Mouse (Mus musculus): Measurements from ENCODE around the gene Slc22a4.
"Not testable (repeated sequence)": the region's sequence is repeated elsewhere in the genome, so short reads cannot be mapped to it uniquely, and the experiment has no call there.

The Slc22a4 gene

DNA sequence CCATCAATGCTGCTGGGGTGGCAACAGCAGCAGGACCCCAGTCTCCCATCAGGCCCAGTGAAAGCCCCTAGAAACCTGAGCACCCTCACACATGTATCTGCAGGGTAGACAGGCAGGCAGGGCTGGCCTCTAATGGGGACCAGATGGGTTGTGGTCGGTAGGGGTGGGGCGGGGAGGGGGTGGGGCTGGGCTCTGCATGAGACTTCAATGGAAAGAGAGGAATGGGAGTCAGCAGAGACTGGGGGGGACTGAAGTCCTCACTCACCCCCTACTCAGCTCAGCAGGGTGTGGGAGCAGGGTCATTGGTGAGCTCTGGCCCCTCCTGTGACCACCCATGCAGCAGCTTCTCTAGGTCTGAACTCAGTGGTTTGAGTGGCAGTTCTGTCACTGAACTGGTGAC lies 29.5 kb upstream of the Slc22a4 start:
- no peak for DNase-seq (ENCODE audit: low spot score in 2 of 2)

DNA sequence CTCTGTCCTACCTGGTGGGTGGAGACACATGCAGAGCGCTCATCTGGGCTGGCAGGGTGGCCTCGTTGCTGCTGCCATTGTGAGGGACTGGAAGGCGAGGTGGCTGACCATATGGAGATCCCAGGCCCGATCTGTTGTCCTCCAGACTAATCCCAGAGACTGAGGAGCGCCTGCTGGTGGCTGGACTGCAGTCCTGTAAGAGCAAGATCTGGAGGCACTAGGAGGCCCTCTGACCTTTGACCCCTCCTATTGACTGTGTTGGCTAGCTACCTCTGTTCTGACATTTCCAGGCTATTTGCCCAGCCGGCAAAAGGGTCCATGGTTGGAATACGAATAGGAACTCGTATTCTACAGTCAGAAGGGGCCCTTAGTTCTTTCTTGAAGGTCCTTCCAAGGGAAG lies 28.2 kb upstream of the Slc22a4 start:
- no peak for DNase-seq (ENCODE audit: low spot score in 2 of 2)

DNA sequence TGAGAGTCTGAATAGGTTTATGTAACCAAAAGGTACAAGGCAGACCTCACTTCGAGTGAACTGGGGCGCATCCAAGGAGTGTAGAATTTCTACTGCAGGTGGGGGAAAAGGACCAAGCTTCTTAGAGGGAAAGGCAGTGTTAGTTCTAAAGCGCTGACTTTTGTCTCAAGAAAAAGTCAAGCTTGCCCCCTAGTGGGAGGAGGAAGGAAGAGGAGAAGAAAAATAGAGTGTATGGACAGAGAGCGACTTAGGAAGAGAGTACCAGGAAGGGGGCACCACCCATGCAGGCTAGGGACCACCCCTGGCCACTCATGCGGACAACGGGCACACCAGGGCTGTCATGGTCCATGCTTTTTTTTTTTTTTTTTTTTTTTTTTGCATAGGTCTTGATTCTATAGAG lies 26.4 kb upstream of the Slc22a4 start:
- DNase-seq (ENCODE audit: low spot score in 2 of 2) = peak in 1 of 2 experiments; percentile 66

DNA sequence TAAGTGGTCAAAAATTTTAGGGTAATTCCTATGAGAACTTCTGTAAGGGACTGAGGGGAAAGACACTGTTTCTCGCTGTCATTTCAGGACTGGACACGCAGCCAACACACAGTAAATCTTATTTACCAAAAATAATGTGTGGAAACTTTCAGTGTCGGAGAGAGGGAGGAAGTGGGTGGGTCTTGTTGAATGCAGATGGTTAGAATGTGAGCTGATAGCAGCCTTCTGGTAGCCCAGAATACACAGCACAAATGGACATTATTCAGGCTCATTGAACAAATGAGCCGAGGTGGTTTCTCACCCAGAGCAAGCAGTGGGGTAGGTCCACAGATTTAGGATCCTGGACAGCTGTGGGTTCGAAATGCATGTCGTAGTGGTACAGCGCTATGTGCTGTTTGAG lies 25.2 kb upstream of the Slc22a4 start:
- no peak for DNase-seq (ENCODE audit: low spot score in 2 of 2)

DNA sequence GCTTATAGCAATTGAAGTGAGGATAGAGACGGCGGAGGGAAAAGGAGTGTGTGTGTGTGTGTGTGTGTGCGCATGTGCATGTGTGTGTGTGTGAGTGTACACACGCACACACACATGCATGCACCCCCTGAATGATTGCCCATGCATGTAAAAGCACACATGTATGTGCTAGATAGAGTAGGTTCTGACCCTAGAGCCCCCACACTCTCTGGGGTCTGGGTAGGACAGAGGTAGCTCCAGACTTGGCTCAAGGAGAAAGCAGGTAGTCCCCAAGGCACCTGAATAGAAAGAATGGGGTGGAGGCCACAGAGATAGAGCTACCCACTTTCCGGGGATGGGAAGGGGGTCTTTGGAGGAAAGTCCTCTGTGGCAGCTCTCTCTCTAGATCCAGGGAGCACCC lies 24.2 kb upstream of the Slc22a4 start:
- no peak for DNase-seq (ENCODE audit: low spot score in 2 of 2)

DNA sequence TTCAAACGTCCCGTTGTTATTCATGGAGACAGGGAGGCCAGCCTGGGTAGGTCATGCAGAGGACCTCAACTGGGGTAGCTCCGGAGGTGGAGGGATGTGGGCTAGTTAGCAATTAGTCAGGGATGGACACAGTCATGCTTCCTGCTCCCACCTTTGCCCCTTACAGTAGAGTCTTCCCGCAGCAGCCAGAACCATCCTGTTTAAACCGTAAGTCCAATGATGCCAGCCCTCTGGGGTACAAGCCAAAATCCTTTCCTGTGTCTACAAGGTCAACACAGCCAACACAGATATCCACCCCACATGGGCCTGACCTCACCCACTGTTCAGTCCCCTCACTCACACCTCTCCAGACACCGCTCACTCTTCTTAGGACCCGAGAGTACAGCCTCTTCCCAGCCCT lies 23.3 kb upstream of the Slc22a4 start:
- no peak for DNase-seq (ENCODE audit: low spot score in 2 of 2)

DNA sequence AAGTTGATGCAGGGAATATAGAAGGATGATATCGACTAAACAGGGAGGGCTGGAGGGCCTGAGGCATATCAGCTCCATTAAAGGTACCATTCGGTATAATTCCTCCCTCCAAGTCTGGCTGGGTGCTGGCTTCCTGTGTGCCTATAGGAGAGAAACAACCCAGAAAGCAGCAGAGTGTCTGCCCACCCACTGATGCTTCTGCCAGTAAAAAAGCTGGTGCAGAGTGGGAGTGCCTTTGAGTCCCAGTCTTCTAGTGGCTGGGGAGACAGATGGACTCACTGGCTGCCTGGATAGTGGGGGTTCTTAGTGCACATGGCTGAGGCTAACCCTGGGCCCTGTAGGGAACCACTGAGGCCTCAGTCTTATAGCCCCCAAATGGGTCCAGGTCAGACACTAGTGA lies 22.3 kb upstream of the Slc22a4 start:
- DNase-seq (ENCODE audit: low spot score in 2 of 2) = no peak

DNA sequence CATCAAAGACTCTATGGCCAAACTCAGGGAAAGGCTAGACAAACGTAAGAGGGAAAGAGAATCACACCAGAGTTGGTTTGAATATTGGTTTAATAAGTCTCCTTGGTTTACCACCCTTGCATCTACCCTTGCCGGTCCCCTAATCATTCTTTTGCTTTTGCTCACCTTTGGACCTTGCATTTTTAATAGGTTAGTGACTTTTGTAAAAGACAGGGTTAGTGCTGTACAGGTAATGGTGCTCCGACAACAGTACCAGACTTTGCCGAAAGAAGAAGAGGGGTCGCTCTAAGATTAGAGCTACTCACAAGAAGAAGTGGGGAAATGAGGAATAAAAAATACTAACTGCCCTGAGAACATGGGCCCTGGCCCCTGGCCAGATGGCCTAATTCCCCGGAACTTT lies 12.8 kb upstream of the Slc22a4 start:
- DNase-seq (ENCODE audit: low spot score in 2 of 2) = no peak

DNA sequence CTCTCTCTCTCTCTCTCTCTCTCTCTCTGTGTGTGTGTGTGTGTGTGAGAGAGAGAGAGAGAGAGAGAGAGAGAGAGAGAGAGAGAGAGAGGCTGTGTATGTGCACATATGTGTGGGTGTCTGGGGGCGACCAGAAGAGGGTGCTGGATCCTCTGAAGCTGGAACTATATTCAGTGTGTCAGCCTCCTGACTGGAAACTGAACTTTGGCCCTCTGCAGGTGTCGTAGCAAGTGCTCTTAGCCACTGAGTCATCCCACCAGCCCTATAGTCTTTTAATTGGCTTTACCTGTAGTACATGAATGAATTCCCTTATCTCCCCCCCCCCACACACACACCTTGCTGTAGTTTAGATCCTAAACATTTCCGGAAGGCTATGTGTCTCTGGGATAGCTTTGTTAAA lies 5.0 kb upstream of the Slc22a4 start:
- DNase-seq (ENCODE audit: low spot score in 2 of 2) = not testable (repeated sequence)

DNA sequence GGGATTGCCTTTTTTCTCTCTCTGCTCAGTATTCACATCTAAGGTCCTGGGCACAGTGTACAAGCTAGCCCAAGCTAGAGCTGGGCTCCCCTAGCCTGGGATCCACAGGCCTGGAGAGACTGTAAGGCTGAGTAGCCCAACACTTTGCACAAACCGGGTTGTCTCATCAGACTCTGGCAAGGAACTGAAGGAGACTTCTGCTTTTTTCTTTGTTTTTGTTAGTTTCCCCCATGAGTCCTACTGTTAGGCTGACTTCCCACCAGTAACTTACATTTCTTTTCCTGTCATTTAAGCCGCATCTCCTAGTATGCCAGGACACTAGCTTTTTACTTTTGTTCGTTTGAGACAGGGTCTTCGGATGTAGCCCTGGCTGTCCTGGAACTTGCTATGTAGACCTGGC lies 1.1 kb upstream of the Slc22a4 start:
- no peak for DNase-seq (ENCODE audit: low spot score in 2 of 2)

DNA sequence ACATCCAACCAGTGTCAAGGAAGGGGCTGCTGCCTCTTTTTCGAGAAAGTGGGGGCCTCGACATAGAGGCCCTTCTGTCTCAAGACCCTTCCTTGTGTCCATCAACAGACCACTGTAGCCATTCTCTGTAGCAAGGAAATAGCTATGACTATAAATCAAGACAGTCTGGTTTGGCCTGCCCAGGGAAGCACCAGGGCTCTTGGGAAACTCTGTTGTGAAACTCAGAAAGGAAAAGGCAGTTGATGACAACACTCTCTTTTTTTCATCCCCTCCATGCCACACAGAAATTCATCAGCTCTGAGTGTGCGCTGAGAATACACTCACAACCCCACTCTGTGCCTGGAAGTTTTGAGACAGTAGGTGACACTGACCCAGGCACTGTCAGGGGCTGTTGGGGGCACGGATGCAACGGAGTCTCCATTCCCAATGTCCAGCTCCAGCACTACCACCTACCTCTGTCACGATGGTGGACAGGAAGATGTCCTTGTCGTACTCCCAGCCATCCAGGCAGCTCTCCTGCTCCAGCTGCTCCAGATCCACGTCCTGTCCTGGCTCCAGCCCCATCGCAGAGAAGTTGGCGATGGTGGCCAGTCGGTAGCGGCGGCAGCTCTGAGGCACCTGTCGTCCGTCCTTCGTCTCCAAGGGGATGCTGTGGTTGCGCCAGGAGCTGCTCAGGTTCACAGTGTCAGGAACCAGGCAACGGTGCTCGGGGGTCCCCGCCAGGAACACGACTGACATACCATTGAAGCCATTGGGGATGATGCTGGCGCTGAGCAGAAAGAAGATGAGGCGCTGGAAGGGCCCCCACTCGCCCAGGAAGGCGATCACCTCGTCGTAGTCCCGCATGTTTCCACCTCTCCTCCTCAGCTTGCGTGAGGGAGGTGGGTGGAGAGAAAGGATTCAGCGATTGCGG lies 503 bp downstream of the Slc22a4 start:
- DNase-seq (ENCODE audit: low spot score in 2 of 2) = no peak

DNA sequence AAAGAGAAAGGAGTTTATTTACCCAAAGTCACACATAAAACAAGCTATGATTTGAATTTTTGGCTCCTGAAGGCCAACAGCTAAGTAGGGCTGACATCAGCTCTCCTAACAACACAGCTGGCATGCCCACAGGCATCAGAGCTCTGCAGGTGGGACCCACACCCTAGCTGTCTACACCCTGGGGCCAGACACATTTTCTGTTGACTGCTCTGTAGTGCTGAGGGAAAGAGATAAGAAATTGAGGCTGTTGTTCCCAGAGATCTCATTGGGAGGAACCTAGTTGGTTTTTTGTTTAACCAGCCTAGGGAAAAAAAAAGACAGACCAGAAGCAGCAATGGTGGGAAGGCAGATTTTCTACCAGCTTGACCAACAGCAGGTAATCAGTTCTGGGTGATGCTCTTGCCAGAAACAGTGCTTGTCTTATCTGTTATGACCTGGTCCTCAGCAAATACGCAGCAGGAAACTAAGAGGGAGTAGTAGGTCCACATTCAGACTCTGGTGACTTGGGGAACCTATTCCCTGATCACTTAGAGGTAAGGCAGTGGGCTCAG lies 1.3 kb downstream of the Slc22a4 start:
- no peak for DNase-seq (ENCODE audit: low spot score in 2 of 2)

DNA sequence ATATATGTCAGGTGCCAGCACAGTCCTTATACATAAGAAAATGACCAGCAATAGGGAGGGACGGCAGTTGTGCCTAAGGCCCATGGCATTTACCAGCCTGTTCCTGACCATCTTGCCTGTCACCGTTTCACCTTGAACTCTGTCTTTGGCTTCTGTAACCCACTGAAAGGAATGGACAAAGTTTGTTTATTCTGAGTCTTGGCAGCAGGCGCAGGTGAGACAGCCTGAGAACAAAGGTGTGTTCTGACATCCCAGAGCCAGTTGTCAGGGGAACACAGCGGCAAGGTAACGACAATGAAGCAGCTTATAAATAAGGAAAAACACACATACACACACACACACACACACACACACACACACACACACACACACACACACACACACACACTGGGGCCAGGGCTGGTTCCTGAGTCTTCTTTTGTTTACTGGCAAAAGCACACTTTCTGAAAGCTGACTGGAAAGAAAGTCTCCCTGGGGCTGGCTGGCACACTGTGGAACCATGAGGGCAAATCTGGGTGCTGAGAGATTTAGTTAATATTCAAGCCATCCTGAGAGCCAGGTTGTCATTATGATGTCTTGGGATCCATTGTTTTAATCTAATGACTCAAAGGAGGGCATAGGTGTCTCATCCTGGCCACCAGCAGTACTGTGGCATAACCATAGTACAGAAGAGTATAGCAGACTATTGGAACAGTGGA lies 6.3 kb downstream of the Slc22a4 start:
- no peak for DNase-seq (ENCODE audit: low spot score in 2 of 2)

DNA sequence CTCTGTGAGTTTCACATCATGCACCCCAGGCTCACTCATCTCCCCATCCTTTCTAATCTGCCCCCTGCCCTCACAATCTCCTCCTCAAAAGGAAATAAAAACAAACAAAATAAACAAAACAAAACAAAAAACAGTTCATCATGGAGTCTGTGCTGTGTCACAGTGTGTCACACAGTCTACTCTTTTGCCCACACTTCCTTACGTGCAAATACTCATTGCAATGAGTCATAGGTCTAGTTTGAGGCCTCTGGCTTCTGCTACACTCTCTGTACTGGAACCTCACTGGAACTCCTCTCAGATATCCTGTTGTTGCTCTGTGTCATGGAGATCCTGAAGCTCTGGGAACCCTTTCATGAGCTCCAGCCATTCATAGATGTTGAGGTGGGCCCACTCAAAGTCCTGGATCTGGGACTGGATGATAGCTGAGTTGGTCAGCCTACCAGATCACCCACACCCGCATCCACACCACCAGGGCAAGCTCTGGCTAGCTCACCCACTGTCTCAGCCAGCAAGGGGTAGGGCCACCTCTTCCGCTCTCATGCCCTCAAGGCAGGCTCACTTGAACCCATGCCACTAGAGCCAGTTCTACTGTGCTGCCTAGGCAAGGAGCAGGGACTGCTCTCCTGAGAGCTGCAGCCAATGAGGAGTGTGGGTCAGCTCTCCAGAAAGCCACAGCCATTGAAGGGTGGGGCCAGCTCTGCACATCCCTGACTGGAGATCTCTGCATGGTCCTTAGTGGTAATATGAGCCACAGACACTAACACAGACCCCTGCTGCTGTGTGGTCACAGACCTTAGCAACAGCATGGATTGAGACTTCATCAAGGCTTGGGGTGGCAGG lies 8.8 kb downstream of the Slc22a4 start:
- DNase-seq (ENCODE audit: low spot score in 2 of 2) = no peak

DNA sequence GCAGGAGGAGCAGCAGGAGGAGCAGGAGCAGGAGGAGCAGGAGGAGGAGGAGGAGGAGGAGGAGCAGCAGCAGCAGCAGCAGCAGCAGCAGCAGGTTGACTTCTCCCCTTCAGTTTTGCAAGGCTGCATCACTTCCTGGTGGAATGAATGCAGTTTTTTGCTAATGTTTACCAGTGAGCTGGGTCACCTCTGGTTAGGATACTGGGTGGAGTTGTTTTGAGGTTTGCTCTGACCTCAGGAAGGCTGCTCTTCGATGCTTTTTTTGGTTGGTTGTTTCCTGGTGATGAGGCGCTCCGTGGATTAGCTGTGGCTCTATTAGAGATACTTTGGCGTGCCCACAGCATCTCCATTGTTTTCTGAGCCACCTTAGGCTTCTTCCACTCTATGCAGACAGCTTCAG lies 10.3 kb downstream of the Slc22a4 start:
- DNase-seq (ENCODE audit: low spot score in 2 of 2) = no peak

DNA sequence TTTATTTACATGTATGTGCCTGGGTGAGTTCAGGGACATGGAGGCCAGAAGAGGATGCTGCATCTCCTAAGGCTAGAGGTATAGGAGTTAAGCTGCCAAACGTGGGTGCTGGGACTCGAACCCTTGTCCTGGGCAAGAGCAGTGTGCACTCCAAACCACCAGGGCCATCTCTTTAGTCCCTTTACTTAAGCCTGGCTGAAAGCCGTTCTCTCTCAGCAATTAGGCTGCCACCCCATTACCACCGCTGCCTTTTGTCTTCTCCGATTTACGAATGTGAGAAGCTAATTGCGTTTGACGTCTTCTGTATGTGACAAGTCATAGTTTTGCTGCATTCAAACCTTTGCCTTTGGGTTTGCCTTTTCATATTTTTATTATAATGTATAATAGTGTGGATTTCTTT lies 11.8 kb downstream of the Slc22a4 start:
- no peak for DNase-seq (ENCODE audit: low spot score in 2 of 2)

DNA sequence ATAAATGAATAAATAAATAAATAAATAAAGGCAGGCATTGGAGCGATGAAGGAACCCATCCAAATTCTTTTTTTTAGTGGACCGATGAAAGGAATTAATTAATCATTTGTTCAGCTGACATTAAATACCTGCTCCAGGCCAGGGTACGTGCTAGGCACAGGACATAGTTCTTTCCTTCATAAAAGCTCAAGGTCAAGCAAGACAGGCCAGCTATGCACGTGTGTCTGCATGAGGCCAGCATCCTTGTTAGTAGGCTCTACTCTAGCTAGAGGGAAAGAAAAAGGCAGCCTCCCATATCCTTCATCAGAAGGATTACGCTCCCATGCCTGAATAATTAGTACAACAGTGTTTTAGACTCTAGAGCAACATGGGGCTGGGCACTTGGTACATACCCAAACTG lies 14.9 kb downstream of the Slc22a4 start:
- no peak for DNase-seq (ENCODE audit: low spot score in 2 of 2)

DNA sequence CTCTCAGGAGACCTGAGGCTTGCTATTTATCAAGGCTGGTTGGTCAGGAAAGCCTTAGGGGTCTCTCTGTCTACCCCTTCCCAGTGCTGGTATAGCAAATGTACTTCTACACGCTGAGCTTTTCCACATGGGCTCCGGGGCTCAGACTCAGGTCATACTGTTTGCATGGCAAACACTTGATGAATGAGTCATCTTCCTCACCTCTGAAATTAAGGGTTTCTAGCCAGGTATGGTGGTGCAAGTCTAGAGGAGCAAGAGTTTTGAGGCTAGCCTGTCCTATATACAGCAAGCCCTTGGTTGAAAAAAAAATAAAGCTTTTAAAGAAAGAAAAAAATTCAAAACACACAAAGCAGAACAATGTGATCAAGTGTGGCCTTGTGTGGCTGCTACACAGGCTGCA lies 16.6 kb downstream of the Slc22a4 start:
- DNase-seq (ENCODE audit: low spot score in 2 of 2) = no peak

DNA sequence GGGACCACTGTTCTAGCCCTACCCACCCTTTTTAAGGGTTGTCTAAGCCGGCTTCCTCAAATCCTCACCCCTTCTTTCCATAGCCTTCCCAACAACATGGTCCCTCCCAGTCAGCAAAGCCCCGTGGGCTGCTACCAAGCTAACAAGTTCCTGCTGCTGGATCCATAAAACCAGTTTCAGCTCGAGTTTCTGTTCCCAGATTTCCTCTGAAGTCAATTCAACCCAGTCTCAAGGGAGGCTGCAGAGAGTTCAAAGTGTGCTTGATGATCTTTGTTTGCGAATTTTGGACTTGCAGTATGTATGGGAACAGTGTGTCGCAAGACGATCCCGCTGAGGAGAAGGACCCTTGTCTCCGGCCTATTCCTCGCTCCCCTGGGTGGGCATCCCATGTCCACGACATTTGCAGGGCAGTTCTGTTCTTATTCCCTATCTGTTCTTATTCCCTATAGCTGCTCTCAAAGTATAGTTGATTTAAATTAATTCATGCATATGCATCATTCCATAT lies 19.4 kb downstream of the Slc22a4 start:
- no peak for DNase-seq (ENCODE audit: low spot score in 2 of 2)

DNA sequence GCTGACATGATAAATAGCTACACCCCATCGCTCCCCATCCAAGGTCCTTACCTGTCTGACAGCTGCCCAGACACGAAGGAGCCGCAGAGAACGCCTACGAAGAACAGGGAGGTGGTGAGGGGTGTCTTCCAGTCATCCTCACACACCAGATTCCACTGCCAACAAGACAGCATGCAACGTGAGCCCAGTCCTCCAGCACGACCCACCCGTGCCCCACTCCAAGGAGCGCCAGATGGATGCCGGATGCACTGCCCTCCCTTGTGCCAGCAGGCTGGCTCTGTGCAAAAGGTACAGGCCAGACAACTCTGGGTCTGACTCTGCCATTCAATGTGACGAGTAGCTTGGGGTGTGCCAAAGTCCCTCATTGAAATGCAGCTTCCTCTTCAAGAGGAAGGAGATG lies 20.2 kb downstream of the Slc22a4 start:
- DNase-seq (ENCODE audit: low spot score in 2 of 2) = no peak

DNA sequence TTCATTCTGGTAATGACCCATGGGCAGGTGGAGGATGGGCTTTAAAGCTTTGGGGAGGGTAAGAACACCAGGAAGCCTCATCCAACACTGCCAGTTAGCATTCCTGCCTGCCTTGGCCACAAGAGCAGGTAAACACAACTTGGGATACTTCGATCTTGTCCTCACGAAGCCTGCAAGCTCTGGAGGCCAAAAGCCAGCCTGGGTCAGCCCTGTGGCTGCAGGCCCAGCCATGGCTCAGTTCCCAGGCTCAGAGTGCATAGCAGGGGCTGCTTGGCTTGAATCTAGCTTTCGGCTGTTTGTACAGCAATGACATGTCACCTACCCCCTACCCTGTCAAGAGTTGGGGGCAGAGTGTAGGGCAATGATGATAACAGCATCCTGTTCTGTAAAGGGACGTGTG lies 21.0 kb downstream of the Slc22a4 start:
- no peak for DNase-seq (ENCODE audit: low spot score in 2 of 2)

DNA sequence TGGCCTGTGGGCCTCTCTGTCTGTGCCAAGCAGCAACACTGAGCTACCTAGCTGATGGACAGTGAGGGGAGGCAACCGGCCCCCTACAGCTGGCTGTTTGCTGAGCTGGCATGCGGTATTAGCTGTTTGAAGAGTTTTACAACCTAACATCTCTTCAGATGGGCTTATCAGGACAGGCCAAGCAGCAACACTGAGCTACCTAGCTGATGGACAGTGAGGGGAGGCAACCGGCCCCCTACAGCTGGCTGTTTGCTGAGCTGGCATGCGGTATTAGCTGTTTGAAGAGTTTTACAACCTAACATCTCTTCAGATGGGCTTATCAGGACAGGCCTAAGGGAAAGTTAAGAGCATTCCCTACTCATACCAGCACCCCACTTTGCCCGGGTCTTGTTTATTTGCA lies 21.5 kb downstream of the Slc22a4 start:
- DNase-seq (ENCODE audit: low spot score in 2 of 2) = not testable (repeated sequence)

Data from left cerebral cortex, adult 9 months (tissue).